Mouse (Mus musculus): ENCODE measurements around the gene Tbc1d10b. TPM values are rescaled to one million over a fixed set of nuclear protein-coding genes. Genes with fewer than 3 reads are reported as not detected.

Gene Tbc1d10b
- total and polyA plus RNA-seq, 3 experiments, result 18.2 to 28.0 (median 25.6) TPM

- Histone ChIP-seq H3K4me1 (ENCODE audit: control insufficient read depth in 1 of 2, insufficient read depth in 2 of 2) (peaks cover 10 to 52% of the 10 kb centered on the region in 2 experiments), H3K36me3 (replicated peaks in 1 of 2; ENCODE audit: control insufficient read depth in 1 of 2, insufficient read depth in 1 of 2, low read length in 1 of 2) (peaks cover 26 to 44% of the 10 kb centered on the region in 2 experiments), H3K27me3 (replicated peaks) (no peaks in the 10 kb centered on the region), H3K27ac (ENCODE audit: insufficient read depth, low read depth) (no peak overlapping the region), H3K4me3 (replicated peaks in 1 of 3; ENCODE audit: low read depth in 2 of 3, low read length in 2 of 3, poor library complexity in 1 of 3) (no peak overlapping the region), H3K79me2 (replicated peaks; ENCODE audit: control insufficient read depth, extremely low read depth, insufficient read depth, poor library complexity, severe bottlenecking) (peaks cover 19% of the 10 kb centered on the region), H3K9me3 (replicated peaks; ENCODE audit: low read length) (no peaks in the 10 kb centered on the region), H3K9ac (ENCODE audit: insufficient read depth, low read depth) (no peak overlapping the region), H3K4me2 (ENCODE audit: insufficient read depth, low read depth, poor library complexity, severe bottlenecking) (no peak overlapping the region)
- no peak for TF ChIP-seq HCFC1 (IDR thresholded peaks at IDR 0.05; ENCODE audit: low read depth, low read length)
- TF ChIP-seq MAX (IDR thresholded peaks at IDR 0.05; ENCODE audit: low read length), result no peak
- no peak for TF ChIP-seq EP300 (IDR thresholded peaks at IDR 0.05; ENCODE audit: low read length)
- no peak for TF ChIP-seq ZC3H11A (IDR thresholded peaks at IDR 0.05; ENCODE audit: low read depth, low read length)
- TF ChIP-seq TBP (conservative IDR thresholded peaks at IDR 0.05; ENCODE audit: low read depth, low read length), result no peak
- TF ChIP-seq MAZ (IDR thresholded peaks at IDR 0.05; ENCODE audit: low read depth, low read length), result no peak
- no peak for TF ChIP-seq CHD2 (IDR thresholded peaks at IDR 0.05; ENCODE audit: low read length)
- TF ChIP-seq ETS1 (conservative IDR thresholded peaks at IDR 0.05; ENCODE audit: low read depth, low read length), result no peak
- TF ChIP-seq RCOR1 (conservative IDR thresholded peaks at IDR 0.05; ENCODE audit: low read depth, low read length), result no peak
- TF ChIP-seq ZKSCAN1 (IDR thresholded peaks at IDR 0.05; ENCODE audit: borderline replicate concordance, low read depth, low read length), result no peak
- TF ChIP-seq MAFK (IDR thresholded peaks at IDR 0.05; ENCODE audit: insufficient replicate concordance, low read length), result no peak
- DNase-seq (ENCODE audit: extremely low read depth), result no peak
- dilution Hi-C loops (cut with MboI; ENCODE audit: extremely low pct_ligation_motif_present, extremely low pct_unique_long_range_greater_than_20kb, low sequenced_read_pairs) (no loop called here), in situ Hi-C loops (cut with MboI; ENCODE audit: low pct_ligation_motif_present, low pct_unique_long_range_greater_than_20kb, low sequenced_read_pairs) (no loop called here)
Measured at GRCm38 (mm10) chr7:127212432-127213250, 4.4 kb upstream of the Tbc1d10b start.

DNA sequence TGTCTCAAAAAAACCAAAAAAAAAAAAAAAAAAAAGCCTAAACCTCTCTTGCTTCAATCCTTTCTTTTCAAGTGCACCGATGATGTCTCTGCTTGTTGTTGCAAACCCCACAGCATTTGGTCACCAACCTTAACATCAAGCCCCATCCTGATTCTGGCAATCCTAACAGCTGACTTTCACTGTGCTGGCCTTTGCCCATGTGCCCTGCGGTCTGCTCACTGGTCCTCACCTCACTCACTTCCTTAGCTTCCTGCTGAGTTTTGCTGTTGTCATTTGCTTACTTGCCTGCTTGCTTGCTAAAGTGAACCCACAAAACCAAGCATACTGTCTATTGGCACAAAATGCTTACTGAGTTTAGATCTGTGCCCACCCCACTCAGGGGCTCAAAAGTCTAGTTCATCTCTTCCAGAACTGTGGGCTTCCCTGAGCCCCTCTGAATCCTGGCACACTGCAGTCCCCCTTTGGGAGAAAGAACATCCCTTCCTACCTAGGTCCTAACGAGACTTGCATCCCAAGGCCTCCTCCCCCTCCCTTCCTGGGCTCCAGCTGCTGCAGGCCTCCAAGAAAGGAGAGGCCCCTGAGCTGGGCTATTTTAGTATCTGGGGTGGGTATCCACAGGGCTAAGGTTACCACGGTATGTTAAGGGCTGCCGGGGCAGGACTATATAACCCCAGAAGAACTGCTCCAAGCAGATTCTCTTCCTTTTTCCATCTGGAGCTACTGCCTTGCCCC is 2.9 kb upstream of the Tbc1d10b start:
- H3K4me3 ChIP-seq (replicated peaks in 1 of 3; ENCODE audit: low read depth in 2 of 3, low read length in 2 of 3, poor library complexity in 1 of 3), result no peak overlapping the region
- in situ Hi-C loops (cut with MboI; ENCODE audit: low pct_ligation_motif_present, low pct_unique_long_range_greater_than_20kb, low sequenced_read_pairs) (no loop called here), dilution Hi-C loops (cut with MboI; ENCODE audit: extremely low pct_ligation_motif_present, extremely low pct_unique_long_range_greater_than_20kb, low sequenced_read_pairs) (no loop called here)
- no peak for TF ChIP-seq TBP (conservative IDR thresholded peaks at IDR 0.05; ENCODE audit: low read depth, low read length)
- no peak for TF ChIP-seq BHLHE40 (IDR thresholded peaks at IDR 0.05; ENCODE audit: low read depth, low read length)
- no peak for TF ChIP-seq ZMIZ1 (IDR thresholded peaks at IDR 0.05; ENCODE audit: low read depth, low read length)
- no peak for TF ChIP-seq TCF12 (IDR thresholded peaks at IDR 0.05; ENCODE audit: low read depth, low read length)
- no peak for TF ChIP-seq SMC3 (IDR thresholded peaks at IDR 0.05; ENCODE audit: low read depth, low read length)
- TF ChIP-seq CTCF (conservative IDR thresholded peaks at IDR 0.05 in 1 of 2, IDR thresholded peaks at IDR 0.05 in 1 of 2; ENCODE audit: low read depth in 2 of 2, low read length in 2 of 2), result no peak
- TF ChIP-seq UBTF (IDR thresholded peaks at IDR 0.05; ENCODE audit: low read depth, low read length), result no peak
- TF ChIP-seq CHD1 (IDR thresholded peaks at IDR 0.05; ENCODE audit: low read depth, low read length), result no peak
- no peak for TF ChIP-seq ELF1 (IDR thresholded peaks at IDR 0.05; ENCODE audit: low read depth, low read length)
- TF ChIP-seq IRF4 (IDR thresholded peaks at IDR 0.05; ENCODE audit: low read depth, low read length), result no peak
- TF ChIP-seq USF2 (conservative IDR thresholded peaks at IDR 0.05; ENCODE audit: low read depth, low read length), result no peak
- TF ChIP-seq MAX (IDR thresholded peaks at IDR 0.05; ENCODE audit: low read length), result no peak
- H3K4me1 ChIP-seq (ENCODE audit: control insufficient read depth in 1 of 2, insufficient read depth in 2 of 2), result peaks cover 5 to 44% of the 10 kb centered on the region in 2 experiments
- DNase-seq (ENCODE audit: extremely low read depth), result no peak
- H3K4me2 ChIP-seq (ENCODE audit: insufficient read depth, low read depth, poor library complexity, severe bottlenecking), result no peak overlapping the region
- no peak overlapping the region for H3K27ac ChIP-seq (ENCODE audit: insufficient read depth, low read depth)
- H3K79me2 ChIP-seq (replicated peaks; ENCODE audit: control insufficient read depth, extremely low read depth, insufficient read depth, poor library complexity, severe bottlenecking), result peaks cover 20% of the 10 kb centered on the region
- no peaks in the 10 kb centered on the region for H3K27me3 ChIP-seq (replicated peaks)
- no peaks in the 10 kb centered on the region for H3K9me3 ChIP-seq (replicated peaks; ENCODE audit: low read length)
- H3K36me3 ChIP-seq (replicated peaks in 1 of 2; ENCODE audit: control insufficient read depth in 1 of 2, insufficient read depth in 1 of 2, low read length in 1 of 2), result peaks cover 23 to 36% of the 10 kb centered on the region in 2 experiments
- no peak overlapping the region for H3K9ac ChIP-seq (ENCODE audit: insufficient read depth, low read depth)
